Mouse (Mus musculus): ENCODE data around the gene Rprd1b. TPM values are rescaled to one million over a fixed set of nuclear protein-coding genes. Genes with fewer than 3 reads are reported as not detected.

Gene Rprd1b
- polyA plus RNA-seq, 1 experiment from 2014 or later = 30.8 TPM

DNA sequence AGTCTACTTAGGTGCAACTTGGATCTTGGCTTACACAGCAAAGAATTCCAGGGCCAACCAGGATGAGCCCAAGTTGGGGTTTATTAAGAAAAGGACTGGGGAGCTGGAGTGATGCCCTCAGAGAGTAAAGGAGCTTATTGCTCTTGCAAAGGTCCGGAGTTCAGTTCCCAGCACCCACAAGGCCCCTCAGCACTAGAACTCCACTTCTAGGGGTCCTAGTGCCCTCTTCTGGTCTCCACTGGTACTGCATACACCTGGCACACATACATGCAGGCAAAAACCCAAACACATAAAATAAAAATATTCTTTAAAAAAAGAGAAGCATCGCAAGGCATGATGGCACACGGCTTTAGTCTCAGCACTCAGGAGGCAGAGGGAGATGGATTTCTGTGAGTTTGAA lies 122.8 kb downstream of the Rprd1b start:
- Histone ChIP-seq H3K27me3 (ENCODE audit: control insufficient read depth, insufficient read depth, low read length) (no peaks in the 10 kb centered on the region), H3K4me1 (replicated peaks; ENCODE audit: control insufficient read depth, insufficient read depth, low read length) (peaks cover 11% of the 10 kb centered on the region), H3K27ac (no peak overlapping the region), H3K36me3 (replicated peaks; ENCODE audit: control insufficient read depth, insufficient read depth) (no peaks in the 10 kb centered on the region), H3K4me3 (replicated peaks; ENCODE audit: low read length) (no peak overlapping the region), H3K9me3 (ENCODE audit: control insufficient read depth, low read length) (0 out of 2 replicates have a peak, but pooled peaks cover 3% of the 10 kb centered on the region), H3K9ac (no peak overlapping the region), H3K4me2 (replicated peaks) (no peak overlapping the region)
- 95% methylated on average over 3 of the region's 3 CpGs for WGBS
- DNase-seq (ENCODE audit: low spot score) (no peak), ATAC-seq (ENCODE audit: low FRiP score) (no peak)

DNA sequence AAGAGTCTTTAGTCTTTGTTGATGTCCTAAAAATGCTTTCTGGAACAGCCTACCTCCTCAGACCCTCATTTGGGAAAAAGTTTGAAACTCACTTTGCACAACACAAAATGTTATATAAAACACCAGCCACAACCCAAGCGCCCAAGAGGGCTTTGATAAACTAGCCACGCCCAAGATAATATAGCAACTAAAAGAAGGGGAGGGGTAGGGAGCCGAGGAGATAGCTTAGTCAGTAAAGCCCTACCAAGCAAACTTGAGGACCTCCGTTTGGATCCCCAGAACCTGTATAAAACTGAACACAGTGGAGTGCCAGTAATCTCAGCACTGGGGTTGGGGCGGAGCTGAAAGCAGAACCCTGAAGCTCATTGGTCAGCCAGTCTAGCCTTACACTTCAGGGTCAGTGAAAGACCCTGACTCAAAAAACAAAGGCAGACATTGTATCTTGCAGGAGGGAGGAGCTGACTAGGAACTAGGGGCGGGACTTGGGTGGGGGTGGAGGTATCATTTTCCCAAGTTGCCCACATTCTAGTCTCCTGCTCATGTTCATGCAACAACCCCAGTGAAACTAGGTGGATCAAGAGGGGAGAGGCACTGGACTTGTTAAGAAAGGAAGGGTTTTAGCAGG lies 124.5 kb downstream of the Rprd1b start:
- ATAC-seq (ENCODE audit: low FRiP score) = peak; percentile 24; the same call in 1 of the 2 replicates
- Histone ChIP-seq H3K36me3 (replicated peaks; ENCODE audit: control insufficient read depth, insufficient read depth) (no peaks in the 10 kb centered on the region), H3K4me1 (replicated peaks; ENCODE audit: control insufficient read depth, insufficient read depth, low read length) (peaks cover 9% of the 10 kb centered on the region), H3K9ac (no peak overlapping the region), H3K9me3 (ENCODE audit: control insufficient read depth, low read length) (0 out of 2 replicates have a peak, but pooled peaks cover 3% of the 10 kb centered on the region), H3K4me2 (replicated peaks) (no peak overlapping the region), H3K4me3 (replicated peaks; ENCODE audit: low read length) (no peak overlapping the region), H3K27ac (no peak overlapping the region), H3K27me3 (ENCODE audit: control insufficient read depth, insufficient read depth, low read length) (no peaks in the 10 kb centered on the region)
- 32% methylated on average over 6 of the region's 6 CpGs for WGBS
- DNase-seq (ENCODE audit: low spot score) = no peak

DNA sequence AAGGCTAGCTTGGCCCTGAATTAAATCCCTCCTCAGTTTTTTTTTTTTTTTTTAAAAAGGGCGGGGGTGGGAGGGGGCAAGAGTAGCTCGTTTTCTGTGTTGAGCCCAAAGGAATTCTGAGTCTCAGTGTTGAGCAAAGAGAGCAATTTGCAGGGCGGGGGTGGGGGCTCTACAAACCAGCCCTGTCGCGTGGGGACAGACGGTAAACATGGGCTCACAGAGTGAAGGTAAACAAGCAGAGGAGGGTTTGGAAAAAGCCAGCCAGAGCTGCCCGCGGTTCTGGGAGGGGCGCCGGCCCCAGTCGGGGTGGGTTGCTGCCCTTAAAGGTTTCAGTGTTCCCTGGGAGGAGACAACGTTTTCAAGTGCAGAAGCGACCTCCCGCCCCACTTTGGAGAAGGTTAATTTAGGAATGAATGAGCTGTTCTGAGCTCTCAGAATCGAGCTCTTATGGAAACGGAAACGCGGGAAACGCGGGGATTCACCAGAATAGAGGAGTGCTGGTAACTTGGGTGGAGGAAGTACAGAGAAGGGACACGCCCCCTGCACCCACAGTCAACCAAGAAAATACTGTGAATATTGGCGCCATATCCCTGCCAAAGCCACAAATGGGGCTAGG lies 125.5 kb downstream of the Rprd1b start:
- no peak for DNase-seq (ENCODE audit: low spot score)
- Histone ChIP-seq H3K4me2 (replicated peaks) (peak overlapping the region; percentile 63), H3K4me3 (replicated peaks; ENCODE audit: low read length) (peak overlapping the region; percentile 26), H3K9me3 (ENCODE audit: control insufficient read depth, low read length) (0 out of 2 replicates have a peak, but pooled peaks cover 3% of the 10 kb centered on the region), H3K4me1 (replicated peaks; ENCODE audit: control insufficient read depth, insufficient read depth, low read length) (peaks cover 9% of the 10 kb centered on the region), H3K27me3 (ENCODE audit: control insufficient read depth, insufficient read depth, low read length) (no peaks in the 10 kb centered on the region), H3K27ac (peak overlapping the region; percentile 10; the same call in 1 of the 2 replicates), H3K36me3 (replicated peaks; ENCODE audit: control insufficient read depth, insufficient read depth) (no peaks in the 10 kb centered on the region), H3K9ac (peak overlapping the region; percentile 51)
- WGBS = 3% methylated on average over 22 of the region's 22 CpGs
- ATAC-seq (ENCODE audit: low FRiP score) = 0 out of 2 replicates have a peak, but pooled peaks have one; percentile 55

DNA sequence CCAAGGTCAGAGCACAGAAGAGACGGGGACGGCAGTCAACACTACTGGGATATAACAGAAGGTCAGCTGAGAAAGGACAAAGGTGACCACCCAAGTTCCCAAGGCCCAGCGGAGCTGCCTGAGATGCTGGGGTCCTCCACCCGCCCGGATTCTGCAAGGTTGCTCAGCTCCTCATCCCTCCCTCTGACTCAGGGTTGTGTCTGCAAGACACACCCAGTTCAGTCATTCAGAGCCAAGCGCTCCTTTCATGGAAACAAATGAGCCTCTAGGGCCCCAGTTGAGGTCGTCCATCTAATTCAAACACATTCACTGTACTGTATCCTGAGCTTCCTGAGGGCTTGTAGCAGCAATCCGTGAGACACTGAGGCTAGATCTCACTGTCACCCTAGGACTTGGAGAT lies 126.3 kb downstream of the Rprd1b start:
- ATAC-seq (ENCODE audit: low FRiP score) (no peak), DNase-seq (ENCODE audit: low spot score) (no peak)
- Histone ChIP-seq H3K4me1 (replicated peaks; ENCODE audit: control insufficient read depth, insufficient read depth, low read length) (peaks cover 9% of the 10 kb centered on the region), H3K36me3 (replicated peaks; ENCODE audit: control insufficient read depth, insufficient read depth) (no peaks in the 10 kb centered on the region), H3K27ac (no peak overlapping the region), H3K9me3 (ENCODE audit: control insufficient read depth, low read length) (0 out of 2 replicates have a peak, but pooled peaks cover 3% of the 10 kb centered on the region), H3K4me2 (replicated peaks) (no peak overlapping the region), H3K9ac (no peak overlapping the region), H3K27me3 (ENCODE audit: control insufficient read depth, insufficient read depth, low read length) (no peaks in the 10 kb centered on the region), H3K4me3 (replicated peaks; ENCODE audit: low read length) (no peak overlapping the region)
- 39% methylated on average over 8 of the region's 8 CpGs for WGBS

DNA sequence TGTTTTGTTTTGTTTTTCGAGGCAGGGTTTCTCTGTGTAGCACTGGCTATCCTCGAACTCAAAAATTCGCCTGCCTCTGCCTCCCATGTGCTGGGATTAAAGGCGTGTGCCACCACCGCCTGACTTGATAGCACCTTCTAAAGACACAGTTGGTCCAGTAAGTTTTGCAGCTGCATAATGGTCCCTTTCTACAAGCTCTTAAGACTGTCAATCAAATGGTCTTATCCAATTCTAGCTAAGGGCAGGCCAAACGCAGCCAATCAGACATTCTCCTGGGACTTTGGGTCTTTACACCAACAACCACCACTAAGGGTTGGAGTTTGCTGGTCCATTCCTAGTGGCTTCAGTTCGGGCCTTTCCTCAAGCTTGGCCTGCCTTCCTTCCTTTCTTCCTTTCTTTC lies 126.8 kb downstream of the Rprd1b start:
- Histone ChIP-seq H3K4me3 (replicated peaks; ENCODE audit: low read length) (no peak overlapping the region), H3K4me1 (replicated peaks; ENCODE audit: control insufficient read depth, insufficient read depth, low read length) (peaks cover 9% of the 10 kb centered on the region), H3K4me2 (replicated peaks) (no peak overlapping the region), H3K27me3 (ENCODE audit: control insufficient read depth, insufficient read depth, low read length) (no peaks in the 10 kb centered on the region), H3K36me3 (replicated peaks; ENCODE audit: control insufficient read depth, insufficient read depth) (no peaks in the 10 kb centered on the region), H3K9me3 (ENCODE audit: control insufficient read depth, low read length) (0 out of 2 replicates have a peak, but pooled peaks cover 3% of the 10 kb centered on the region), H3K9ac (no peak overlapping the region), H3K27ac (no peak overlapping the region)
- DNase-seq (ENCODE audit: low spot score) (no peak), ATAC-seq (ENCODE audit: low FRiP score) (no peak)
- 88% methylated on average over 7 of the region's 7 CpGs for WGBS

DNA sequence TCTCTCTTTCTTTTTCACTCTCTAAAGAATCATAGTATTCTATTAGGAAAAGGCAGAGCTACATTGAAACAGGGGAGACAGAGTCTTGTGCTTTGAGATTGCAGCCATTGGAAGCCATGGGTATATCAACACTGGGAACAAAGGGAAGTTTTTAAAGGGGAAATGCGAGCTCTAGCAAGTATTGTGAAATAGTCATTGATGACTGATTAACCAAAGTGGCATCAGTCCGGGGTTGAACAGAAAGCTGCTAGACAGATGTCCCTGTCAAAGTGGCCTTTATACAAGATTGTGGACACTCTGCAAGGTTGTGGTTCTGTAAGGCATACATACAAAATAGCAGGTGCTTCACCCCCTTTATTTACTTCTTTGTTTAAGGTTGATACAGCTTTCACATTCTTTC lies 127.3 kb downstream of the Rprd1b start:
- Histone ChIP-seq H3K9ac (no peak overlapping the region), H3K36me3 (replicated peaks; ENCODE audit: control insufficient read depth, insufficient read depth) (no peaks in the 10 kb centered on the region), H3K27me3 (ENCODE audit: control insufficient read depth, insufficient read depth, low read length) (no peaks in the 10 kb centered on the region), H3K4me2 (replicated peaks) (no peak overlapping the region), H3K27ac (no peak overlapping the region), H3K4me3 (replicated peaks; ENCODE audit: low read length) (no peak overlapping the region), H3K4me1 (replicated peaks; ENCODE audit: control insufficient read depth, insufficient read depth, low read length) (peaks cover 9% of the 10 kb centered on the region), H3K9me3 (ENCODE audit: control insufficient read depth, low read length) (0 out of 2 replicates have a peak, but pooled peaks cover 3% of the 10 kb centered on the region)
- 55% methylated on average over 2 of the region's 2 CpGs for WGBS
- ATAC-seq (ENCODE audit: low FRiP score) = no peak
- DNase-seq (ENCODE audit: low spot score) = no peak

DNA sequence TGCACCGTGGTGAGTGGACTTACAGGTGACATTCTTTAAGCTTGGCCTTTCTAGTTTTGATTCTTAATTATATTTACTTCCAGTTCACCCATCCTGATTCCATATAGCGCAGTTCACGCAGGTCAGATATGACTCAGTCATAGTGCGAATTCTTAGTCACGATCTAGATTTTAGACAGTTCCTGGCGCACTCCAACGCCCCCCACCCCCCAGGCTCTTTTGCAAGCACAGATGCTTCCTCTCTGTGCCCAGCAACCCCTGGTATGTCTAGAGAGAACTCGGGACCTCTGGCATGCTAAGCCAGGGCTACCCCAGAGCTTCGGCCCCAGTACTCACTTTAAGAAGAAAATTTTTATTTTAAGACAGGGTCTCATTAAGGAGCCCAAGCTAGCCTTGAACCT lies 128.2 kb downstream of the Rprd1b start:
- Histone ChIP-seq H3K9me3 (ENCODE audit: control insufficient read depth, low read length) (no peaks in the 10 kb centered on the region), H3K4me1 (replicated peaks; ENCODE audit: control insufficient read depth, insufficient read depth, low read length) (peaks cover 9% of the 10 kb centered on the region), H3K4me2 (replicated peaks) (no peak overlapping the region), H3K36me3 (replicated peaks; ENCODE audit: control insufficient read depth, insufficient read depth) (no peaks in the 10 kb centered on the region), H3K9ac (no peak overlapping the region), H3K27ac (no peak overlapping the region), H3K27me3 (ENCODE audit: control insufficient read depth, insufficient read depth, low read length) (no peaks in the 10 kb centered on the region), H3K4me3 (replicated peaks; ENCODE audit: low read length) (no peak overlapping the region)
- WGBS = 88% methylated on average over 9 of the region's 9 CpGs
- no peak for ATAC-seq (ENCODE audit: low FRiP score)
- no peak for DNase-seq (ENCODE audit: low spot score)

DNA sequence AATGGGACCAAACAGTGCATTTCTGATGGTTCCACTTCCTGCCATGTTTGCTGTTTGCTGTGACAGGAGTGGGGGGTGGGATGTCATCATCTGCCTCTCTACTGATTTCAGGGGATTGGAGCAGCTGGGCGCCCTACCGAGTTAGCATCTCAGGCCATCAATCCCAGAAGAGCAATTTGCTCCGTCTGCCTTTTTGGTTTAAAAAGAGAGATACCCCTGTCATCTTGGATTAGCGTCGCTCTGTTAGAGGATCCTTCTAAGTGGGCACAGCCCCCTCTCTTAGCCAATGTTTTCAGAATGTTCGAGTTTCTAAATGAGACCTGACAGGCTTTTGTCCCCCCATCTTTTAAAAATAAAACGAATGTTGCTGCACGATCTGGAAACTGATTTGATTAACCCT lies 129.4 kb downstream of the Rprd1b start:
- H3K9me3 ChIP-seq (ENCODE audit: control insufficient read depth, low read length) = no peaks in the 10 kb centered on the region
- no peak overlapping the region for H3K4me2 ChIP-seq (replicated peaks)
- DNase-seq (ENCODE audit: low spot score) = no peak
- H3K27me3 ChIP-seq (ENCODE audit: control insufficient read depth, insufficient read depth, low read length) = no peaks in the 10 kb centered on the region
- no peak overlapping the region for H3K27ac ChIP-seq
- H3K4me1 ChIP-seq (replicated peaks; ENCODE audit: control insufficient read depth, insufficient read depth, low read length) = peaks cover 9% of the 10 kb centered on the region
- H3K9ac ChIP-seq = no peak overlapping the region
- H3K36me3 ChIP-seq (replicated peaks; ENCODE audit: control insufficient read depth, insufficient read depth) = no peaks in the 10 kb centered on the region
- H3K4me3 ChIP-seq (replicated peaks; ENCODE audit: low read length) = no peak overlapping the region
- ATAC-seq (ENCODE audit: low FRiP score) = no peak
- WGBS = 42% methylated on average over 8 of the region's 8 CpGs

DNA sequence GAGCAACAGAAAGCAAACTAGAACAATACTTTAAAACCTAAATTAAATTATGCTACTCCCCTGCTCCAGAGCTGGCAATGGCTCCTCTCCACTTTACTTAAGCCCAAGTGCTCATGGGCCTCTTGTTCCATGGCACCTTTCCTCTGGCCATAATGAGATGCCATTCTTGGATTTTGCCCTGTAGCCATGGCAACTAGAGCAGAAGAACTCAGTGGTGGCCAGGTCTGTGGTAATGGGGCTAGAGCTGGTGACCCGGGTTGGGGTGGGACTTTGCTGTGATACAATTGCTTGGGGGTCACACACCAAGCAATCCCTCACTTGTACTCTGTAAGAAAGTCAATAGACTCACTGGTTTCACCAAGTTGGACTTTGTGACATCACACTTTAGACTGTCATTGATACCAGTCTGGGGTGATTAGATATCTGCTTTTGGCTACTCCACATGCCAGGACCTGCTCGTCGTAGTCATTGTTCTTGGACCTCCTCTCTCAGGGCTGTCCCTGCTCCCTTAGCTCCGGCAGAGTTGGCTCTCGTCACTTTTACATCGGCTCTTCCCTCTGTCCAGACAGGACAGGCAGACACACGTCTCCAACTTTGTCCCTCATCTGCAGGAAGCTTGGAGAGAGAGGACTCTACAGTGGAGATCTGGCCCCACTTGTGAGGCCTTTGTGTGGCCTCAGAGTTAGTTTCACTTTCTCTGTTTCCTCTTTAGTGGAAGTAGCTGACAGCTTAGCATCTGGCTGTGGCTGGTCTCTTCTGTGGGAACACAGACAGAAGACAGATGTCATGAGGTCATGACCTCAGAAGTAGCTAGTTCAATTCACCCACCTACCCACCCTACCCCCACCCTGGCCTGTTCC lies 131.3 kb downstream of the Rprd1b start:
- ATAC-seq (ENCODE audit: low FRiP score) (no peak), DNase-seq (ENCODE audit: low spot score) (no peak)
- Histone ChIP-seq H3K4me3 (replicated peaks; ENCODE audit: low read length) (no peak overlapping the region), H3K9ac (no peak overlapping the region), H3K27ac (no peak overlapping the region), H3K9me3 (ENCODE audit: control insufficient read depth, low read length) (no peaks in the 10 kb centered on the region), H3K36me3 (replicated peaks; ENCODE audit: control insufficient read depth, insufficient read depth) (no peaks in the 10 kb centered on the region), H3K4me2 (replicated peaks) (no peak overlapping the region), H3K27me3 (ENCODE audit: control insufficient read depth, insufficient read depth, low read length) (no peaks in the 10 kb centered on the region), H3K4me1 (replicated peaks; ENCODE audit: control insufficient read depth, insufficient read depth, low read length) (no peaks in the 10 kb centered on the region)
- 27% methylated on average over 7 of the region's 7 CpGs for WGBS
